Mouse (Mus musculus): Measurements from ENCODE around the gene Smco2. TPM values are rescaled to one million over a fixed set of nuclear protein-coding genes. Genes with fewer than 3 reads are reported as not detected.

Smco2 gene
- polyA plus RNA-seq (2014; fragmentation: Nextera tagmentation; extraction: Ambion mirVana), result not detected in 2 replicates

DNA sequence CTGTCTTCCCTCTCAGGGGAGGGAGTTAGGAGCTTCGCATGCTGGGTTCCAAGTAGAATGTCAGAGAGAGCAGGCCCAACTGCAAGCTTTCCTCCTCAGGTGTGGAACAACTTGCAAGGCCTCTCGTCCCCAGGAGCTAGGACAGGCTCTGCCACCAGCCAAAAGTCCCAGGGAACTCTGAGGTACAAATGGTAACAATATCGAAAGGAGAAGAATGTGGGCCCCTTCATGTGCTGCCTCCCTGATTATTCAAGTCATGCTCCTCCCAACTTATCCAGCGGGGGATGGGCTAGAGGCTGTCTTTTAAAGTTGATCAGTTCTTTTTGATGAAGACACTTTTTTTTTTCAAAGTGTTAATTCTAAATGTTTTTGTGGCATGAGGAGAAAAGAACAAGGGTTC is at the start of gene Smco2:
Gene Smco2, plus strand, starts transcription at position 55 of the 400 bp plus-strand sequence.
- ATAC-seq (ENCODE audit: low read depth) (no peak), DNase-seq (ENCODE audit: low spot score) (no peak)
- no peaks in the 10 kb centered on the region for H3K27me3 ChIP-seq (replicated peaks; ENCODE audit: control insufficient read depth, insufficient read depth, low read length)
- 0 out of 2 replicates have a peak, but pooled peaks cover 3% of the 10 kb centered on the region for H3K4me1 ChIP-seq (ENCODE audit: control insufficient read depth, insufficient read depth, low read length)
- no peaks in the 10 kb centered on the region for H3K36me3 ChIP-seq (ENCODE audit: control insufficient read depth, insufficient read depth, low read length)
- H3K27ac ChIP-seq (replicated peaks; ENCODE audit: low read depth, low read length), result no peak within 1 kb of the TSS
- no peak within 1 kb of the TSS for H3K4me3 ChIP-seq (ENCODE audit: low read depth, low read length)
- H3K4me2 ChIP-seq (ENCODE audit: low read depth, low read length), result no peak within 1 kb of the TSS
- no peaks in the 10 kb centered on the region for H3K9me3 ChIP-seq (ENCODE audit: control insufficient read depth, low read length)
- WGBS, result 79% methylated on average over 4 of the region's 4 CpGs
- H3K9ac ChIP-seq (ENCODE audit: low read depth, low read length), result no peak within 1 kb of the TSS

DNA sequence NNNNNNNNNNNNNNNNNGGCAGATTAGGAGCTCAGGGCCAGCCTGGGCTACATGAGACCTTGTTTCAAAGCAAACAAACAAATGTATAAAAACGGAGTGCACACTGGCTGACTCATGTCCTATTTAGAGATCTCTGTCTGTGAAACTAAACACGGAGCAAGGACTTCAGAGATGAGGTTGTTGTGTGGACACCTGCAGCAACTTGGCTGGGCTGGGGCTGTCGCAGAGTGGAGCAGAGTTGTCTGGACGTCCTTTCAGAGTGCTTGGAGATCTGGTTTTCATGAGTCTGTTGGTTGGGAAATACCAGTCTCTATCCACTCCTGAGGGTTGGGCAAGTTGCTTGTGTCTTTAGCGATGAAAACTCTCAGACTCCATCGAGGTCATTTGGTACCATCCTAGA is 39.9 kb upstream of the Smco2 start:
- Histone ChIP-seq H3K27ac (replicated peaks; ENCODE audit: low read depth, low read length) (no peak overlapping the region), H3K4me2 (ENCODE audit: low read depth, low read length) (no peak overlapping the region), H3K9ac (ENCODE audit: low read depth, low read length) (no peak overlapping the region), H3K9me3 (ENCODE audit: control insufficient read depth, low read length) (no peaks in the 10 kb centered on the region), H3K27me3 (replicated peaks; ENCODE audit: control insufficient read depth, insufficient read depth, low read length) (no peaks in the 10 kb centered on the region), H3K4me1 (ENCODE audit: control insufficient read depth, insufficient read depth, low read length) (no peaks in the 10 kb centered on the region), H3K36me3 (ENCODE audit: control insufficient read depth, insufficient read depth, low read length) (peaks cover 23% of the 10 kb centered on the region), H3K4me3 (ENCODE audit: low read depth, low read length) (no peak overlapping the region)
- WGBS, result 87% methylated on average over 6 of the region's 6 CpGs
- DNase-seq (ENCODE audit: low spot score), result no peak
- no peak for ATAC-seq (ENCODE audit: low read depth)

DNA sequence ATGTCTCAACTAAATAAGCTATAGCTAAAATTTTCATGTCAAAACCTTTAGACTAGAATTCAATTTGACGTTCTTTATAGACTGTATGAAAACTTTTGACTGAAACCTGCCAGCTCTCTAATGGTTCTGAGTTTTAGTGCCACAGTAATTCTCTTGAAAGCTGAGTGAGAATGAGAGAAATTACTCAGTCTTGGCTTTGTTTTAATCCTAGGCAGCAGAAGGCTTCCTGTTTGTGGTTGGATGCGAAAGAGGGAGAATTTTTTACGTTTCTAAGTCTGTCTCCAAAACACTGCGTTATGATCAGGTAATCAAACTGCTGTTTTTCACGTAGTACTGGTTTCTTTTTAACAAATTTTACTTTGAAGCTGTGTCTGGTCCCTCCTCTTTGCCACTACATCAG is 36.9 kb upstream of the Smco2 start:
- Histone ChIP-seq H3K4me1 (ENCODE audit: control insufficient read depth, insufficient read depth, low read length) (no peaks in the 10 kb centered on the region), H3K36me3 (ENCODE audit: control insufficient read depth, insufficient read depth, low read length) (peaks cover 16% of the 10 kb centered on the region), H3K9ac (ENCODE audit: low read depth, low read length) (no peak overlapping the region), H3K4me2 (ENCODE audit: low read depth, low read length) (no peak overlapping the region), H3K27me3 (replicated peaks; ENCODE audit: control insufficient read depth, insufficient read depth, low read length) (no peaks in the 10 kb centered on the region), H3K4me3 (ENCODE audit: low read depth, low read length) (no peak overlapping the region), H3K9me3 (ENCODE audit: control insufficient read depth, low read length) (no peaks in the 10 kb centered on the region), H3K27ac (replicated peaks; ENCODE audit: low read depth, low read length) (no peak overlapping the region)
- DNase-seq (ENCODE audit: low spot score) (no peak), ATAC-seq (ENCODE audit: low read depth) (no peak)
- WGBS, result 81% methylated on average over 5 of the region's 5 CpGs

DNA sequence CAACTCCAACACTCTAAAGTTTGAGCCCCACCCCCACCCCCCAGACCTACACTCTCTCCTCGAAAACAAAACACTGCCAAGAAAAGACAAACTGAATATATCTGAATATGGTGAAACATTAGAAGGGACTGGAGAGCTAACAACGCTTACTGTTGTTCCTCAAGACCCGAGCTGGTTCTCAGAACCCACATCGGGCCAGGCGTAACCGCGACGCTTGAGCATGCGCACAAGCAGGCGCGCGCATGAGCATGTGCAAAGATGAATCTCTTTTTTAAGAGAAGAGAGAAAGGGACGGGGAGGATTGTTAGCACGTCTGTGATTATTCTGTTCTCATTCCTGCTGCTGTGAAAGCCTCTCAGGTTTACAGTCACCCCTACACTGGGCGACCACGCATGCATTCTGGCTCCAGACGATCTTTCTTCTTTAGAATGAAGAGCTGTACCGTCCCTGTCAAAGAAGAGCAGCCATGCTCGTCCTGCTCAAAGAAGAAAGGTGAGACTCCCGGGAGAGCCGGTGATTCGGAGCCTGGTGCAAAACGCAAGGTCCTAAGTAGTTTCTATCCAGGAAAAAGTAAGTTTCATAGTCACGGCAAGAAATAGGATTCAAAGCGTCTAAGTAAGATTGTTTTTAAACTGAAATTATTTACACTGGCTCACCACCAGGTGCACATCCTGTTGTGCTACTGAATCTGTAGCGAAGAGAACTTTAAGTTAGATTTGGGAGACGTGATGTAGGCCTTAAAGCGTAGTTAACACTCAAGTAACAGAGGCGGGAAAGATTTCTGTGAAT is 29.5 kb upstream of the Smco2 start:
- Histone ChIP-seq H3K9ac (ENCODE audit: low read depth, low read length) (no peak overlapping the region), H3K9me3 (ENCODE audit: control insufficient read depth, low read length) (no peaks in the 10 kb centered on the region), H3K4me2 (ENCODE audit: low read depth, low read length) (no peak overlapping the region), H3K4me1 (ENCODE audit: control insufficient read depth, insufficient read depth, low read length) (no peaks in the 10 kb centered on the region), H3K36me3 (ENCODE audit: control insufficient read depth, insufficient read depth, low read length) (peaks cover 10% of the 10 kb centered on the region; the same call in 1 of the 2 replicates), H3K27me3 (replicated peaks; ENCODE audit: control insufficient read depth, insufficient read depth, low read length) (no peaks in the 10 kb centered on the region), H3K4me3 (ENCODE audit: low read depth, low read length) (no peak overlapping the region), H3K27ac (replicated peaks; ENCODE audit: low read depth, low read length) (no peak overlapping the region)
- DNase-seq (ENCODE audit: low spot score) (no peak), ATAC-seq (ENCODE audit: low read depth) (no peak)
- 82% methylated on average over 29 of the region's 29 CpGs for WGBS

DNA sequence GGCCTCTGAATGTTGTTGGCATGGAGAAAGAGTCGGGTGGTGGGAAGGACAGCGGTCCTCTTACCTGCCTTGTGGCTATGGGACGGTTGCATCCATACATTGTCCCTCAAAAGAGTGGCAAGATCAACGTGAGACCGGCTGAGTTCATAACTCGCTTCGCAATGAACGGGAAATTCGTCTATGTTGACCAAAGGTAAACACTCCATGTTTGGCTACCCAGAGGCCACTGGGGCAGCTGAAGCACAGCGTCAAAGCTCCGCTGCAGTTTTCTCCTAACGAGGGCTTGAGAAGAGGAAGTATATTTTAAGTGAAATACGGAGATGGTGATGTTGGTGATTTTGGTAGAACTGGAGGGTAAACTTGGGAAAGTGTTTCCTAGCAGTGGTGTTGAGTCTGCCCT is 27.9 kb upstream of the Smco2 start:
- peaks cover 10% of the 10 kb centered on the region; the same call in 1 of the 2 replicates for H3K36me3 ChIP-seq (ENCODE audit: control insufficient read depth, insufficient read depth, low read length)
- H3K9me3 ChIP-seq (ENCODE audit: control insufficient read depth, low read length), result no peaks in the 10 kb centered on the region
- no peaks in the 10 kb centered on the region for H3K4me1 ChIP-seq (ENCODE audit: control insufficient read depth, insufficient read depth, low read length)
- H3K27ac ChIP-seq (replicated peaks; ENCODE audit: low read depth, low read length), result no peak overlapping the region
- no peaks in the 10 kb centered on the region for H3K27me3 ChIP-seq (replicated peaks; ENCODE audit: control insufficient read depth, insufficient read depth, low read length)
- H3K4me2 ChIP-seq (ENCODE audit: low read depth, low read length), result no peak overlapping the region
- no peak for ATAC-seq (ENCODE audit: low read depth)
- DNase-seq (ENCODE audit: low spot score), result no peak
- no peak overlapping the region for H3K9ac ChIP-seq (ENCODE audit: low read depth, low read length)
- no peak overlapping the region for H3K4me3 ChIP-seq (ENCODE audit: low read depth, low read length)
- 89% methylated on average over 13 of the region's 13 CpGs for WGBS

DNA sequence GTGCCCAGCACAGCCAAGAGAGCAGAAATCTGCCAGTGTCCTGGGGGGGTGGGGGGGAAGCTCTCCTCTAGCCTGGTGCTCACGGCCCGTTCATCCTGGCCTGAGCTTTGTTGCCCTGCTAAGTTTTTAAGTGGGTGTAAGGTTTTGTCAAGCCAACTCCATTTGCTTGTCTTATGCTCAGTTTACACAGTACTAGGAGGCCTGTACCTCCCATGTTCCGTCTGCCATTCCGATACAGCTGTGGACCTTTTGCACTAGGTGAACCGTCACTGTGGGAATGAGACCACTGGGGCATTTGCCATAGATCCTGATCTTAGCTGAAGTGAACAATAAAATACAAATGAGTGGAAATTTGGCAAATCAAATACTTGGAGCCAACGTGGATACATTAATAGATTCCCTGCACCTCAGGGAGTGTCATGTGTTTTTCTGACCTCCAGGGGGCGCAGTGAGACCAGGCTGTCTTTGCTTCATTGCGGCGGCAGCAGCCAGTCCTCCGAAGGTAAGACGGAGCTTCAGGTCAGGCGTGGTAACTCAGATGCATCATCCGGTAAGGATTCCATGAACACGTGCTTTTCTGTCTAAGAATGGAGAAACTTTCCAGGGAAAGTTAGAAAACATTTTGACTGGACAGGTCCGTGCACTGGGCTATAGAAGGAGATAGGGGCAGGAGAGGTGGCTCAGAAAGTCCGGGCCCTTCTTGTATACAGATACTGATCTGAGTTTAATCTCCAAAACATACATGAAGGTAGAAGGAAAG is 25.0 kb upstream of the Smco2 start:
- Histone ChIP-seq H3K36me3 (ENCODE audit: control insufficient read depth, insufficient read depth, low read length) (peaks cover 10% of the 10 kb centered on the region; the same call in 1 of the 2 replicates), H3K9me3 (ENCODE audit: control insufficient read depth, low read length) (no peaks in the 10 kb centered on the region), H3K4me3 (ENCODE audit: low read depth, low read length) (no peak overlapping the region), H3K4me1 (ENCODE audit: control insufficient read depth, insufficient read depth, low read length) (no peaks in the 10 kb centered on the region), H3K4me2 (ENCODE audit: low read depth, low read length) (no peak overlapping the region), H3K27ac (replicated peaks; ENCODE audit: low read depth, low read length) (no peak overlapping the region), H3K27me3 (replicated peaks; ENCODE audit: control insufficient read depth, insufficient read depth, low read length) (no peaks in the 10 kb centered on the region), H3K9ac (ENCODE audit: low read depth, low read length) (no peak overlapping the region)
- DNase-seq (ENCODE audit: low spot score) (peak; percentile 62), ATAC-seq (ENCODE audit: low read depth) (peak; percentile 50)
- WGBS, result 39% methylated on average over 16 of the region's 16 CpGs

DNA sequence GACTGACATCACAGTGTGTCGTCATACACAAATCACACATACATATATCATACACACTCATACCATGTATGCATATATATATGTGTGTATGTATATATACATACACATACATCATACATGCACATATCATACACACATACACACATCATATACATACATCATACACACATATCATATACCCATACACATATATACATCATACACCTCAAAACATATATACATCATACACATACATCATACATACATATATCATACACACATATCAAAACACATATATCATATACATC is 24.5 kb upstream of the Smco2 start:
- ATAC-seq (ENCODE audit: low read depth) (no peak), DNase-seq (ENCODE audit: low spot score) (no peak)
- no peak overlapping the region for H3K27ac ChIP-seq (replicated peaks; ENCODE audit: low read depth, low read length)
- no peaks in the 10 kb centered on the region for H3K9me3 ChIP-seq (ENCODE audit: control insufficient read depth, low read length)
- no peaks in the 10 kb centered on the region for H3K27me3 ChIP-seq (replicated peaks; ENCODE audit: control insufficient read depth, insufficient read depth, low read length)
- H3K4me2 ChIP-seq (ENCODE audit: low read depth, low read length), result no peak overlapping the region
- 75% methylated on average over 1 of the region's 1 CpGs for WGBS
- no peaks in the 10 kb centered on the region for H3K4me1 ChIP-seq (ENCODE audit: control insufficient read depth, insufficient read depth, low read length)
- no peak overlapping the region for H3K9ac ChIP-seq (ENCODE audit: low read depth, low read length)
- no peak overlapping the region for H3K4me3 ChIP-seq (ENCODE audit: low read depth, low read length)
- H3K36me3 ChIP-seq (ENCODE audit: control insufficient read depth, insufficient read depth, low read length), result peaks cover 10% of the 10 kb centered on the region; the same call in 1 of the 2 replicates

DNA sequence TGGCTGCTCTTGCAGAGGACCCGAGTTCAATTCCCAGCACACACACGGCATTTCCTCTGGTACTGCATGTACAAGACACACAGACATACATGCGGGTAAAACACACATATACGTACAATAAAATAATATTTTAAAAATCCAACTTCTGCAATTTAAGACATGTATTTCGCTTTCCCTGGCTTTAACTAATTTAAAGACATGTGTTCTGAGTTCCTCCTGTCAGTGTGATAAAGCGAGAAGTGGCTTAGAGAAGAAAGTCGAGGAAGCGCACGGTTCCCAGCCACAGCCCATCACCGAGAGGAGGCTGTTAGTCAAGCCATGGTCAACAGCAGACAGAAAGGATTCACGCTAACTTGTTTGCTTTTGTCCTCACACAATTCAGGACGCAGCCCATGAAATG is 18.6 kb upstream of the Smco2 start:
- H3K27me3 ChIP-seq (replicated peaks; ENCODE audit: control insufficient read depth, insufficient read depth, low read length), result no peaks in the 10 kb centered on the region
- H3K4me1 ChIP-seq (ENCODE audit: control insufficient read depth, insufficient read depth, low read length), result no peaks in the 10 kb centered on the region
- H3K4me3 ChIP-seq (ENCODE audit: low read depth, low read length), result no peak overlapping the region
- 0 out of 2 replicates have a peak, but pooled peaks cover 11% of the 10 kb centered on the region for H3K36me3 ChIP-seq (ENCODE audit: control insufficient read depth, insufficient read depth, low read length)
- no peak overlapping the region for H3K27ac ChIP-seq (replicated peaks; ENCODE audit: low read depth, low read length)
- H3K4me2 ChIP-seq (ENCODE audit: low read depth, low read length), result no peak overlapping the region
- no peak overlapping the region for H3K9ac ChIP-seq (ENCODE audit: low read depth, low read length)
- no peaks in the 10 kb centered on the region for H3K9me3 ChIP-seq (ENCODE audit: control insufficient read depth, low read length)
- DNase-seq (ENCODE audit: low spot score) (no peak), ATAC-seq (ENCODE audit: low read depth) (no peak)
- 88% methylated on average over 12 of the region's 12 CpGs for WGBS
